ENCODE assay signal across 27 mouse cellular contexts in genomic region chr2:26264646-26265045, GRCm38 (mm10). TPM values are rescaled to one million over a fixed set of nuclear protein-coding genes. Genes with fewer than 3 reads are reported as not detected.
"Had no signal": no experiment of that assay in that cellular context is flagged by ENCODE, and none has a peak within 500 bp of the region (broad histone marks: within the 10 kb centered on the region; RNA-seq: fewer than 3 reads in every experiment).

No protein-coding gene starts in this region.

- H3K4me3 ChIP-seq: heart, adult 2 months; heart, embryonic 13.5 days; heart, embryonic 15.5 days; hindbrain, embryonic 13.5 days; hindbrain, embryonic 15.5 days; left cerebral cortex, adult 2 months; limb, embryonic 13.5 days; liver, embryonic 12.5 days had no signal

- H3K4me1 ChIP-seq: heart, embryonic 13.5 days; heart, embryonic 15.5 days; hindbrain, embryonic 13.5 days; hindbrain, embryonic 15.5 days; liver, embryonic 12.5 days had no signal

- DNase-seq: forebrain, postnatal 0 days; gastrocnemius, postnatal 14 days; gastrocnemius, postnatal 36 days; heart, adult 11 months; heart, adult 2 months; heart, postnatal 36 days; kidney, adult 18-20 months; kidney, adult 8-10 months; kidney, postnatal 25 days; layer of hippocampus, adult 9-11 months; layer of hippocampus, postnatal 36 days had no signal

- H3K36me3 ChIP-seq: heart, embryonic 13.5 days; heart, embryonic 15.5 days; hindbrain, embryonic 13.5 days; hindbrain, embryonic 15.5 days; limb, embryonic 13.5 days; liver, embryonic 12.5 days had no signal

- H3K4me2 ChIP-seq: heart, embryonic 11.5 days; heart, embryonic 13.5 days; heart, embryonic 15.5 days; hindbrain, embryonic 13.5 days; hindbrain, embryonic 15.5 days; limb, embryonic 13.5 days; liver, embryonic 12.5 days had no signal

- H3K9ac ChIP-seq: forebrain, postnatal 0 days; heart, embryonic 13.5 days; heart, embryonic 15.5 days; hindbrain, embryonic 13.5 days; hindbrain, embryonic 15.5 days; limb, embryonic 13.5 days; liver, embryonic 12.5 days; liver, embryonic 14.5 days had no signal

- H3K27me3 ChIP-seq: hindbrain, embryonic 13.5 days; hindbrain, embryonic 15.5 days; limb, embryonic 13.5 days had no signal

- H3K27ac ChIP-seq: heart, adult 2 months; heart, embryonic 13.5 days; heart, embryonic 15.5 days; hindbrain, embryonic 13.5 days; hindbrain, embryonic 15.5 days; hindbrain, postnatal 0 days; left cerebral cortex, adult 2 months; liver, embryonic 12.5 days; liver, embryonic 14.5 days had no signal

- H3K9me3 ChIP-seq: heart, embryonic 13.5 days; heart, embryonic 15.5 days; hindbrain, embryonic 13.5 days; hindbrain, embryonic 15.5 days; limb, embryonic 13.5 days; liver, embryonic 12.5 days had no signal

- ATAC-seq: forebrain, postnatal 0 days; hindbrain, postnatal 0 days; liver, embryonic 12.5 days had no signal

RNA-seq across cellular contexts. Expression of gene Ccdc187, which starts 29.7 kb away (rescaled TPM):
- polyA plus RNA-seq: kidney, embryonic 14.5 days; limb, embryonic 11.5 days; liver, adult 2 months had no signal

RNA-seq across cellular contexts. Expression of gene Lhx3, which starts 56.6 kb away (rescaled TPM):
- polyA plus RNA-seq: forebrain, postnatal 0 days; heart, adult 2 months; heart, embryonic 15.5 days; heart, postnatal 0 days; intestine, embryonic 14.5 days; kidney, embryonic 14.5 days; kidney, embryonic 16.5 days; limb, embryonic 11.5 days; limb, embryonic 13.5 days; liver, adult 2 months; liver, embryonic 12.5 days; liver, embryonic 14.5 days had no signal
